Mouse (Mus musculus): ENCODE results near the gene Gm11569.
"Not testable (repeated sequence)": the region's sequence is repeated elsewhere in the genome, so short reads cannot be mapped to it uniquely, and the experiment has no call there.

Gene Gm11569

GRCm38 (mm10) chr11:99798832-99799231 is at the start of gene Gm11569:
Gm11569 (minus strand) TSS chr11:99798932.
- not testable (repeated sequence) for DNase-seq (ENCODE audit: low spot score)

- no peak for DNase-seq (ENCODE audit: low spot score)
These were observed 48.0 kb upstream of the Gm11569 start for GRCm38 (mm10) chr11:99846746-99847145.

DNA sequence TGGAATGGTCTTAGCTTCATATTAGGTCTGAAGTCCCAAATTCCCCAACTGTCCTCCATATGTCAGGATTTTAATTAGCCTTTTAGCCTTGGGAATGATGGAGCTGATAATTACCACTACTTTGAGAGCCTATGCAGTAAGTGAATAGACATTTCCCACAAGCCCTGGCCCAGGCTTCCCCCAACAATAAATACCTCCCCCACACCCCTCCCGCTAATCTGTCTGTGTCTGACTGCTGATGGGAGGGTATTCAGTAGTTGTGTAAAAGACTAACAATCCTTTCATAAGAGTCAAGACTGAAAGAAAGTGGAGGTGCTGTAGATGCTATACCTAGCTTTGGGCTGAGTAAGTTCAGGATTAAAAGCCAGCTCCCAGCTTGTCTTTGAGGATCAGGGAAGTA is 43.5 kb upstream of the Gm11569 start:
- DNase-seq (ENCODE audit: low spot score): peak; percentile 1

GRCm38 (mm10) chr11:99837966-99838365 is 39.2 kb upstream of the Gm11569 start, which contains the start of gene 2300003K06Rik:
2300003K06Rik (minus strand) TSS chr11:99838066.
- no peak for DNase-seq (ENCODE audit: low spot score)

- not testable (repeated sequence) for DNase-seq (ENCODE audit: low spot score)
These were observed 16.8 kb upstream of the Gm11569 start, which contains the start of gene Gm11564 for GRCm38 (mm10) chr11:99815566-99815965. Gm11564 (minus strand) TSS chr11:99815666.

- DNase-seq (ENCODE audit: low spot score): not testable (repeated sequence)
These were observed 11.1 kb upstream of the Gm11569 start, which contains the start of gene Krtap4-13 for GRCm38 (mm10) chr11:99809792-99810191. Krtap4-13 (minus strand) TSS chr11:99809892.

GRCm38 (mm10) chr11:99804346-99804745 is 5.6 kb upstream of the Gm11569 start, which contains the start of gene Gm11554:
Gm11554 (minus strand) TSS chr11:99804446.
- not testable (repeated sequence) for DNase-seq (ENCODE audit: low spot score)

DNA sequence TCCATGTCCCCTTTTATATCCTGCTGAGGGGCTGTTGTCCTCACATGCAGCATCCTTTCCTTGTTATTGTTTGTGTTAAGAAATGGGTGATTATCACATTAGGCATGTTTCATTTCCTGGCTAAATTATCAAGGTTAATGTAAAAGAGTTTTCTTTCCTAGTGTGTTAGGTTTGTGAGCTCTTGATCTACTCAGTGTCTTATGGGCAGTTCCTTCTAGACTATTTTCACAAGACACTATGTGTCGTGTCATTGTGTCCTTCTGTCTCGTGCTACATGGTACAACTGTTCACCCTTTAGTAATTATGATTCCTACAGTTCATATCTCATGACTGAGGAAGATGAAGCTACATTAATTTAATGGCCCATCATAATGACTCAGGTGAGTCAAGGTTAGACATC is 5.4 kb downstream of the Gm11569 start, which contains the start of gene Gm11596:
Gene Gm11596 (minus strand): TSS at position 101 of the 400 bp plus-strand sequence.
- DNase-seq (ENCODE audit: low spot score): no peak

- not testable (repeated sequence) for DNase-seq (ENCODE audit: low spot score)
These were observed 13.8 kb downstream of the Gm11569 start, which contains the start of gene Krtap4-9 for GRCm38 (mm10) chr11:99784900-99785299. Krtap4-9 (plus strand) TSS chr11:99785200.

DNA sequence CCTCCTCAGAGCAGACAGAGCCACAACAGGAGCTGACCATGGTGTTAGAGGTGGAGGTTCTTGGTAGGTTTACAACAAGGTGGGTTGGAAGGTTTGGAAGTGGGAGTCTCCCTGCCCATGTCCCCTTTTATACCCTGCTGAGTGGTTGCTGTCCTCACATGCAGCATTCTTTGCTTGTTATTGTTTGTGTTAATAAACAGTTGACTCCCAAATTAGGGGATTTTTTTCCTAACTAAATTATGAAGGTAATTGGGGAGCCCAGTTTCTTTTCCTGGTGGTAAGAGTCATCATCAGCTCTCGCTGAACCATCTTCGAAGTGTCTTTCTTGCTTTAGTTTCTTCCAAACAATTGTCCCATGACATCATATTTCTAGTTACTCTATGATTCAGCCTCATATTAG is 18.1 kb downstream of the Gm11569 start, which contains the start of gene Krtap4-8:
Gene Krtap4-8 (minus strand): TSS at position 101 of the 400 bp plus-strand sequence.
- DNase-seq (ENCODE audit: low spot score): no peak

DNA sequence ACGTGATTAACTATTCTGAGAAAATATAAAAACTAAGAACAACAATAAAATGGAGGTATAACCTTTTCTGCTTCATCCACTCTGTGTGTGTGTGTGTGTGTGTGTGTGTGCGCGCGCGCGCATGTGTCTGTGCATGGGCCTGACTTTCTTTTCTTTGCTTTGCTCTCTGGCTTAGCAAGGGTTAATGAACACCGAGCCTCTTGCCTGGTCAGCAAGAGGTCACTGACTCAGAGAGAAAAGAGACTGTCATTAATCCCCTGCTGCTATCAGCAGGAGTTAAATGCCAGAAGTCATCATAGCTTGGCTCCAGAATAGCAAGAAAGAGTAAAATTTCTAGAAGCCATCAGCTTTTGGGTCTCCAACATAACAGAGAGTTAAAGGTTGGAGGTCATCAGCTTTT is 20.3 kb downstream of the Gm11569 start:
- peak; percentile 66 for DNase-seq (ENCODE audit: low spot score)

GRCm38 (mm10) chr11:99772813-99773212 is 25.9 kb downstream of the Gm11569 start, which contains the start of gene Gm11595:
Gm11595 (minus strand) TSS chr11:99772913.
- not testable (repeated sequence) for DNase-seq (ENCODE audit: low spot score)

- DNase-seq (ENCODE audit: low spot score): no peak
These were observed 30.3 kb downstream of the Gm11569 start for GRCm38 (mm10) chr11:99768410-99768809.

DNA sequence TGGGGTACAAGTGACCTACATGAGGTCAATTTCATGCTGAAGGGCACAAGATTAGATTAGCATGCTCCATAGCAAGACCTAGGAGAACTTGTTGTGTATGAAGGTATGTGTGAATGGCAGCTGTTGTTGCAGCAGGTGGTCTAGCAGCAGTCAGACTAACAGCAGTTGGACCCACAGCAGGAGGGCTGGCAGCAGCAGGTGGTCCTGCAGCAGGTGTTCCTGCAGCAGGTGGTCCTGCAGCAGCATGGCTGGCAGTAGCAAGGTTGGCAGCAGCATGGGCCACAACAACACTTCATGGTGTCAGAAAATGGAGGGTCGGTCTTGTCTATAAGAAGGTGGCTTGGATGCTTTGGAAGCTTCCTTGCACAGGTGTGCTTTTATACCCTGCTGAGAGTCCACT is 39.9 kb downstream of the Gm11569 start:
- DNase-seq (ENCODE audit: low spot score): no peak
